Mouse (Mus musculus): ENCODE results near the gene Rpusd1.
"Not testable (repeated sequence)": the region's sequence is repeated elsewhere in the genome, so short reads cannot be mapped to it uniquely, and the experiment has no call there.

The Rpusd1 gene

GRCm38 (mm10) chr17:25738861-25739260, 11.4 kb downstream of the Rpusd1 start:
- no peak for DNase-seq (ENCODE audit: low read depth)

GRCm38 (mm10) chr17:25741471-25741870, 14.0 kb downstream of the Rpusd1 start:
- not testable (repeated sequence) for DNase-seq (ENCODE audit: low read depth)

GRCm38 (mm10) chr17:25743831-25744230, 16.4 kb downstream of the Rpusd1 start:
- DNase-seq (ENCODE audit: low read depth): no peak

- no peak for DNase-seq (ENCODE audit: low read depth)
Measured at GRCm38 (mm10) chr17:25744311-25744710, 16.8 kb downstream of the Rpusd1 start.

GRCm38 (mm10) chr17:25748238-25748637, 20.8 kb downstream of the Rpusd1 start:
- DNase-seq (ENCODE audit: low read depth): no peak

- DNase-seq (ENCODE audit: low read depth): no peak
Measured at GRCm38 (mm10) chr17:25749314-25749713, 21.8 kb downstream of the Rpusd1 start.

- no peak for DNase-seq (ENCODE audit: low read depth)
Measured at GRCm38 (mm10) chr17:25751446-25751845, 24.0 kb downstream of the Rpusd1 start.

GRCm38 (mm10) chr17:25754241-25754640, 26.8 kb downstream of the Rpusd1 start, which contains the start of gene Msln:
Gene Msln, minus strand, starts transcription at chr17:25754378.
- DNase-seq (ENCODE audit: low read depth): no peak

- no peak for DNase-seq (ENCODE audit: low read depth)
Measured at GRCm38 (mm10) chr17:25755086-25755485, 27.6 kb downstream of the Rpusd1 start.

- no peak for DNase-seq (ENCODE audit: low read depth)
Measured at GRCm38 (mm10) chr17:25755627-25756377, 28.3 kb downstream of the Rpusd1 start.

GRCm38 (mm10) chr17:25756378-25757242, 29.1 kb downstream of the Rpusd1 start:
- DNase-seq (ENCODE audit: low read depth): no peak

- no peak for DNase-seq (ENCODE audit: low read depth)
Measured at GRCm38 (mm10) chr17:25757691-25758090, 30.2 kb downstream of the Rpusd1 start.

- no peak for DNase-seq (ENCODE audit: low read depth)
Measured at GRCm38 (mm10) chr17:25760148-25760547, 32.7 kb downstream of the Rpusd1 start.

GRCm38 (mm10) chr17:25761561-25761970, 34.1 kb downstream of the Rpusd1 start:
- DNase-seq (ENCODE audit: low read depth): no peak

- DNase-seq (ENCODE audit: low read depth): no peak
Measured at GRCm38 (mm10) chr17:25762591-25762990, 35.1 kb downstream of the Rpusd1 start.

GRCm38 (mm10) chr17:25765886-25766285, 38.4 kb downstream of the Rpusd1 start:
- DNase-seq (ENCODE audit: low read depth): no peak

GRCm38 (mm10) chr17:25769331-25769730, 41.9 kb downstream of the Rpusd1 start:
- DNase-seq (ENCODE audit: low read depth): no peak

- DNase-seq (ENCODE audit: low read depth): peak; percentile 99
Measured at GRCm38 (mm10) chr17:25773549-25774120, 46.2 kb downstream of the Rpusd1 start, which contains the start of gene Narfl. Gene Narfl, plus strand, starts transcription at chr17:25773776.

GRCm38 (mm10) chr17:25775318-25776062, 48.0 kb downstream of the Rpusd1 start:
- DNase-seq (ENCODE audit: low read depth): no peak

GRCm38 (mm10) chr17:25777948-25778347, 50.5 kb downstream of the Rpusd1 start:
- DNase-seq (ENCODE audit: low read depth): no peak
